Mouse (Mus musculus) lung, postnatal 0 days (tissue): ENCODE measurements around the gene Itm2c. TPM values are rescaled to one million over a fixed set of nuclear protein-coding genes. Genes with fewer than 3 reads are reported as not detected.

Experiments
- ATAC-seq: fragments of 200-750 bp; cut with Nextera tagmentation; 2 replicates; pipeline ENCODE4 v1.8.0; 2017; ENCODE audit warnings: moderate library complexity
- DNase-seq: peaks from one replicate; pipeline ENCODE4 v3.0.0-alpha.2; 2016; ENCODE audit warnings: low spot score
- H3K27ac ChIP-seq: fragments of 300-500 bp; sonication (generic); 2 replicates; pipeline ENCODE4 v1.5.1; 2014; ENCODE audit warnings: antibody characterized with exemption, mild to moderate bottlenecking, low read length, mixed read lengths
- H3K27me3 ChIP-seq: fragments of 300-500 bp; sonication (generic); replicated peaks from 2 replicates; pipeline ENCODE4 v1.6.1; 2014; ENCODE audit warnings: low read length, mixed read lengths; ENCODE audit not compliant: insufficient read depth
- H3K36me3 ChIP-seq: fragments of 300-500 bp; sonication (generic); 2 replicates; pipeline ENCODE4 v1.6.1; 2014; ENCODE audit warnings: low read length, mixed read lengths; ENCODE audit not compliant: insufficient read depth
- H3K4me1 ChIP-seq: fragments of 300-500 bp; sonication (generic); 2 replicates; pipeline ENCODE4 v1.6.1; 2014; ENCODE audit warnings: antibody characterized with exemption, low read depth, low read length, mixed read lengths; ENCODE audit not compliant: insufficient read depth
- H3K4me2 ChIP-seq: fragments of 300-500 bp; sonication (generic); replicated peaks from 2 replicates; pipeline ENCODE4 v1.6.1; 2014; ENCODE audit warnings: low read depth, mild to moderate bottlenecking, low read length, moderate library complexity, mixed read lengths
- H3K4me3 ChIP-seq: fragments of 300-500 bp; sonication (generic); 2 replicates; pipeline ENCODE4 v1.5.1; 2014; ENCODE audit warnings: low read depth, low read length
- H3K9ac ChIP-seq: fragments of 300-500 bp; sonication (generic); replicated peaks from 2 replicates; pipeline ENCODE4 v1.6.1; 2014; ENCODE audit warnings: low read depth, mild to moderate bottlenecking
- H3K9me3 ChIP-seq: fragments of 300-500 bp; sonication (generic); 2 replicates; pipeline ENCODE4 v1.6.1; 2016; ENCODE audit warnings: low read length, mixed read lengths
- CTCF ChIP-seq: IDR thresholded peaks from 2 replicates; pipeline ENCODE4 v1.5.1; 2016; ENCODE audit warnings: antibody characterized with exemption, mild to moderate bottlenecking
- EP300 ChIP-seq: IDR thresholded peaks from 2 replicates; pipeline ENCODE4 v1.6.1; 2016; ENCODE audit warnings: antibody characterized with exemption, mild to moderate bottlenecking, control low read depth
- WGBS: fragments of 180-500 bp; shearing (Covaris S2); extraction: QIAGEN DNeasy Blood & Tissue Kit; methylation state at CpG from one replicate; pipeline ENCODE4 v1.1.7; 2014; 5-methylcytosine and 5-hydroxymethylcytosine counted together
- polyA plus RNA-seq: library from polyadenylated mRNA; unstranded; fragments of >200 nt; fragmentation: Nextera tagmentation; extraction: Ambion mirVana; gene quantifications from 2 replicates; pipeline ENCODE4 v1.2.1, GENCODE M21; 2015

Gene Itm2c
- polyA plus RNA-seq, 1 experiment from 2014 or later = 244 TPM

GRCm38 (mm10) chr1:85853865-85854264 lies 40.2 kb upstream of the Itm2c start:
- WGBS = 95% methylated on average over 2 of the region's 2 CpGs
- no peak for TF ChIP-seq CTCF
- TF ChIP-seq EP300 = no peak
- no peak overlapping the region for H3K27ac ChIP-seq
- no peak overlapping the region for H3K9ac ChIP-seq
- no peaks in the 10 kb centered on the region for H3K27me3 ChIP-seq
- no peaks in the 10 kb centered on the region; the same call in 1 of the 2 replicates for H3K36me3 ChIP-seq
- no peaks in the 10 kb centered on the region for H3K4me1 ChIP-seq
- ATAC-seq = no peak
- no peak overlapping the region for H3K4me2 ChIP-seq
- no peak for DNase-seq
- H3K4me3 ChIP-seq = no peak overlapping the region
- H3K9me3 ChIP-seq = no peaks in the 10 kb centered on the region

GRCm38 (mm10) chr1:85854475-85854874 lies 39.6 kb upstream of the Itm2c start:
- Histone ChIP-seq H3K9me3 (no peaks in the 10 kb centered on the region), H3K27me3 (no peaks in the 10 kb centered on the region), H3K4me2 (no peak overlapping the region), H3K4me1 (no peaks in the 10 kb centered on the region), H3K36me3 (no peaks in the 10 kb centered on the region; the same call in 1 of the 2 replicates), H3K9ac (no peak overlapping the region), H3K4me3 (no peak overlapping the region), H3K27ac (no peak overlapping the region)
- WGBS = 63% methylated on average over 2 of the region's 2 CpGs
- TF ChIP-seq EP300 (no peak), CTCF (peak; percentile 32; the same call in 1 of the 2 replicates)
- ATAC-seq = no peak
- no peak for DNase-seq

- no peak for TF ChIP-seq EP300
- no peak for TF ChIP-seq CTCF
- Histone ChIP-seq H3K36me3 (no peaks in the 10 kb centered on the region; the same call in 1 of the 2 replicates), H3K4me3 (no peak overlapping the region), H3K27me3 (no peaks in the 10 kb centered on the region), H3K4me1 (no peaks in the 10 kb centered on the region), H3K27ac (no peak overlapping the region), H3K9ac (no peak overlapping the region), H3K4me2 (no peak overlapping the region), H3K9me3 (no peaks in the 10 kb centered on the region)
- no peak for DNase-seq
- 48% methylated on average over 3 of the region's 3 CpGs for WGBS
- ATAC-seq = no peak
Measured at GRCm38 (mm10) chr1:85856266-85856665, 37.8 kb upstream of the Itm2c start.

- ATAC-seq = 0 out of 2 replicates have a peak, but pooled peaks have one; percentile 40
- WGBS = 74% methylated on average over 6 of the region's 6 CpGs
- H3K4me1 ChIP-seq = no peaks in the 10 kb centered on the region
- no peak overlapping the region for H3K9ac ChIP-seq
- 0 out of 2 replicates have a peak, but pooled peaks cover 4% of the 10 kb centered on the region for H3K9me3 ChIP-seq
- no peak overlapping the region for H3K4me3 ChIP-seq
- no peaks in the 10 kb centered on the region for H3K36me3 ChIP-seq
- no peak overlapping the region for H3K4me2 ChIP-seq
- H3K27ac ChIP-seq = no peak overlapping the region
- no peak for TF ChIP-seq EP300
- TF ChIP-seq CTCF = 0 out of 2 replicates have a peak, but pooled peaks have one; percentile 14
- DNase-seq = no peak
- H3K27me3 ChIP-seq = no peaks in the 10 kb centered on the region
Measured at GRCm38 (mm10) chr1:85857261-85857754, 36.8 kb upstream of the Itm2c start.

GRCm38 (mm10) chr1:85864383-85864782 lies 29.7 kb upstream of the Itm2c start:
- Histone ChIP-seq H3K9me3 (0 out of 2 replicates have a peak, but pooled peaks cover 5% of the 10 kb centered on the region), H3K27ac (no peak overlapping the region), H3K9ac (no peak overlapping the region), H3K4me1 (no peaks in the 10 kb centered on the region), H3K36me3 (no peaks in the 10 kb centered on the region), H3K4me3 (no peak overlapping the region), H3K27me3 (no peaks in the 10 kb centered on the region), H3K4me2 (no peak overlapping the region)
- TF ChIP-seq CTCF (no peak), EP300 (no peak)
- no peak for DNase-seq
- WGBS = 84% methylated on average over 10 of the region's 10 CpGs
- ATAC-seq = no peak

GRCm38 (mm10) chr1:85870001-85870400 lies 24.1 kb upstream of the Itm2c start:
- 77% methylated on average over 7 of the region's 7 CpGs for WGBS

More at GRCm38 (mm10) chr1:85870001-85870400, 24.1 kb upstream of the Itm2c start:
- Histone ChIP-seq H3K9me3 (no peaks in the 10 kb centered on the region), H3K36me3 (no peaks in the 10 kb centered on the region), H3K9ac (no peak overlapping the region), H3K4me1 (no peaks in the 10 kb centered on the region), H3K27ac (no peak overlapping the region), H3K4me3 (no peak overlapping the region), H3K4me2 (no peak overlapping the region), H3K27me3 (no peaks in the 10 kb centered on the region)
- ATAC-seq = no peak
- TF ChIP-seq EP300 (no peak), CTCF (no peak)
- DNase-seq = no peak
